Mouse (Mus musculus): Measurements from ENCODE around the gene Prune2.

DNA sequence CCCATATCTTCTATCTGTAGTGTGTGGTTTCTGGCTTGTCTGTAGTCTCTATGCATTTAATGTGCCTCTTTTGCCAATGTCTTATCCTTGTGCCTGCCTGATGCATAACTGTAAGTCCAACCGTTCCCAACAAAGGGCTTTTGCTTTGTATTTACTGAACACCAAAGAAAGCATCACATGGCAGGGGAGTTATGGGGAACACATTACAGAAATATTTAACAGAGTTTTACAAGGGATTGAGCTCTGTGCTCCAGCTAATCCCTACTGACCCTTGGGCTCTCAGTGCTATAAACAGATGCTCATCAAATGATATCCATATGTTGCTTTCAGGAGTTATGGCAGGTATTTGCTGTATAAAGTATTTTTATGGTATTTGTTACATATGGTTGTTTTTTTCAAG, 116.3 kb downstream of the Prune2 start:
- TF ChIP-seq CTCF (conservative IDR thresholded peaks at IDR 0.05; ENCODE audit: low read length) (no peak), POU5F1 (IDR thresholded peaks at IDR 0.05; ENCODE audit: borderline replicate concordance, low read length) (no peak)
